Mouse (Mus musculus): ENCODE data around the gene Hif1an.

Hif1an gene

GRCm38 (mm10) chr19:44562652-44563206 lies at the start of gene Hif1an:
TSS of gene Hif1an (plus strand) at chr19:44562850.
- DNase-seq: peak; percentile 94

GRCm38 (mm10) chr19:44513054-44513833 lies 49.4 kb upstream of the Hif1an start:
- no peak for DNase-seq

GRCm38 (mm10) chr19:44513921-44514482 lies 48.6 kb upstream of the Hif1an start:
- no peak for DNase-seq

GRCm38 (mm10) chr19:44514521-44515451 lies 47.9 kb upstream of the Hif1an start:
- no peak for DNase-seq

GRCm38 (mm10) chr19:44515769-44516168 lies 46.9 kb upstream of the Hif1an start:
- DNase-seq: no peak

GRCm38 (mm10) chr19:44517996-44518768 lies 44.5 kb upstream of the Hif1an start:
- DNase-seq: no peak

GRCm38 (mm10) chr19:44519152-44519551 lies 43.5 kb upstream of the Hif1an start:
- DNase-seq: no peak

GRCm38 (mm10) chr19:44525551-44526205 lies 37.0 kb upstream of the Hif1an start:
- no peak for DNase-seq

GRCm38 (mm10) chr19:44530018-44530417 lies 32.6 kb upstream of the Hif1an start:
- no peak for DNase-seq

- DNase-seq: no peak
These were observed 27.3 kb upstream of the Hif1an start for GRCm38 (mm10) chr19:44535376-44535775.

GRCm38 (mm10) chr19:44537416-44537815 lies 25.2 kb upstream of the Hif1an start:
- no peak for DNase-seq

GRCm38 (mm10) chr19:44542694-44543178 lies 19.9 kb upstream of the Hif1an start:
- DNase-seq: no peak

GRCm38 (mm10) chr19:44544372-44544771 lies 18.3 kb upstream of the Hif1an start:
- DNase-seq: no peak

- no peak for DNase-seq
These were observed 17.9 kb upstream of the Hif1an start for GRCm38 (mm10) chr19:44544775-44545174.

GRCm38 (mm10) chr19:44545321-44546041 lies 17.2 kb upstream of the Hif1an start, which contains the start of gene Sec31b:
TSS of gene Sec31b (minus strand) at chr19:44545864.
- DNase-seq: peak; percentile 44

- no peak for DNase-seq
These were observed 9.9 kb upstream of the Hif1an start, which contains the start of gene Gm20538 for GRCm38 (mm10) chr19:44552731-44553130. TSS of gene Gm20538 (minus strand) at chr19:44552831.

GRCm38 (mm10) chr19:44553286-44553685 lies 9.4 kb upstream of the Hif1an start:
- no peak for DNase-seq

GRCm38 (mm10) chr19:44554490-44554860 lies 8.2 kb upstream of the Hif1an start:
- DNase-seq: no peak

GRCm38 (mm10) chr19:44554861-44555590 lies 7.6 kb upstream of the Hif1an start, which contains the start of gene Ndufb8:
TSS of gene Ndufb8 (minus strand) at chr19:44555440.
- peak; percentile 94 for DNase-seq

GRCm38 (mm10) chr19:44564006-44564405 lies 1.4 kb downstream of the Hif1an start:
- DNase-seq: no peak
